Mouse (Mus musculus) layer of hippocampus, adult 2 months (tissue): Measurements from ENCODE around the gene Mafk. TPM values are rescaled to one million over a fixed set of nuclear protein-coding genes. Genes with fewer than 3 reads are reported as not detected.

ENCODE experiments used
- DNase-seq, 2 experiments: peaks; one replicate each; pipeline ENCODE4 v3.0.0; 2022; ENCODE audit warnings: low spot score in 2 of 2
- H3K27ac ChIP-seq: fragments of 200-600 bp; 2 replicates; pipeline ENCODE4 v1.8.1; 2022
- H3K4me3 ChIP-seq: fragments of 200-600 bp; 2 replicates; pipeline ENCODE4 v1.8.1; 2022; ENCODE audit warnings: mild to moderate bottlenecking
- CTCF ChIP-seq: fragments of 200-600 bp; conservative IDR thresholded peaks from 2 replicates; pipeline ENCODE4 v1.8.1; 2022; ENCODE audit warnings: antibody characterized with exemption, mild to moderate bottlenecking, moderate library complexity
- microRNA-seq, 2 experiments: library from miRNA; unstranded; fragments of <30 nt; microRNA quantifications; one replicate each; pipeline ENCODE4 v1.2.0; 2021
- total RNA-seq, 2 experiments: library from RNA; stranded (reverse); gene quantifications; 2 replicates each; pipeline ENCODE4 v1.2.3; 2021

Gene Mafk
- total RNA-seq, 2 experiments from 2014 or later: 9.2 to 9.9 TPM

DNA sequence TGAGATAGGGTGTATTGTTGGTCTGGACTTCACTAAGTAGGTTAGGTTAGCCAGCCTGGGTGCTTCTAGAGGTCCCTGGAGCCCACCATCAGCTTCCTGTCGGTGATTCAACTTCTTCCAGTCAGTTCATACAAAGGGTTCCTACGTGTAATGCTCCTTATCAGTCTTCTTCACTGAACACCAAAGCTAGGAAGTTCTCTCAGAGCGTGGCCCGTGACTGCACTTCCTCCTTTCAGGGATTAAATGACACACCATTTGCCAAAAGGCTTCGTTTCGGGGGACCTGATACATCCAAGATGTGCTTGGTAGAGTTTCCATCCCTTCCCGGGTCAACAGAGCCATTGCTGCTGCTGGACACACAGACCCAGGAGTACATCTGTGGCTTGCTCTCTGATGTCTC, 40.8 kb downstream of the Mafk start:
- Histone ChIP-seq H3K4me3 (no peak overlapping the region), H3K27ac (no peak overlapping the region)
- DNase-seq: no peak
- no peak for TF ChIP-seq CTCF

GRCm38 (mm10) chr5:139835706-139836105, 44.4 kb downstream of the Mafk start:
- no peak for TF ChIP-seq CTCF
- DNase-seq: peak in 1 of 2 experiments; percentile 31
- no peak overlapping the region for H3K27ac ChIP-seq
- H3K4me3 ChIP-seq: no peak overlapping the region

GRCm38 (mm10) chr5:139838476-139838892, 47.2 kb downstream of the Mafk start:
- no peak overlapping the region for H3K4me3 ChIP-seq
- DNase-seq: peak in 1 of 2 experiments; percentile 74
- TF ChIP-seq CTCF: peak; percentile 75
- no peak overlapping the region for H3K27ac ChIP-seq

DNA sequence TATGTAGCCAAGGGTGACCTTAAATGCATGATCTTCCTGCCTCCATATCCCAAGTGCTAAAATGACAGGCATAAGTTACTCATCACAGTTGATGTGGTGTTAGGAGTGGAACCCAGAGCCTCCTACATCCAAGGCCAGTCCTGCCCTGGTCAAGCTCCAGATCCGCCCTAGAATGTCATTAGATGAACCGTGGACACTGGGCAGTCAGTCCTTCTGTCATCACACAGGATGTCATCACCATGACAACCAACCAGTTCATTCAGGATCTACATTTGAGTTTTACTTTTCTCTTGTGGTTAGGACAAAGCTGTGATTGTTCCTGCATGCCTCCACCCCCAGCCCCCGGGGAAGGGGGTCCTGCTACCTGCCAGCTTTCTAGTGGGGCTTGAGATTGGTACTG, 47.8 kb downstream of the Mafk start:
- no peak overlapping the region for H3K27ac ChIP-seq
- TF ChIP-seq CTCF: no peak
- DNase-seq: no peak
- no peak overlapping the region for H3K4me3 ChIP-seq

GRCm38 (mm10) chr5:139849626-139850320, 58.5 kb downstream of the Mafk start:
- no peak overlapping the region for H3K4me3 ChIP-seq
- no peak for DNase-seq
- no peak for TF ChIP-seq CTCF
- H3K27ac ChIP-seq: no peak overlapping the region

Small RNAs within 50 kb of the gene (microRNA-seq; reads per million reads assigned to microRNA genes)
- 1.6 to 5.2 reads per million in 2 experiments for gene Mir7037

Other genes with a start within 250 kb of the Mafk start
- not detected for gene Uncx, start 248.0 kb upstream of the Mafk start, total RNA-seq
- gene Micall2, start 55.2 kb upstream of the Mafk start, total RNA-seq: 1 to 10 TPM; 1.4 to 1.6 TPM
- 100 to 1,000 TPM in 1 of 2 experiments, 10 to 100 TPM in 1; 94.7 to 103 TPM for gene Ints1, start 15.8 kb upstream of the Mafk start, total RNA-seq
- 1 to 10 TPM in 1 of 2 experiments, under 1 TPM in 1; 0.25 to 1.9 TPM for gene Tmem184a, start 28.4 kb downstream of the Mafk start, total RNA-seq
- not detected for gene Gm26938, start 34.9 kb downstream of the Mafk start, total RNA-seq
- gene Psmg3, start 35.4 kb downstream of the Mafk start, total RNA-seq: 10 to 100 TPM; 20.1 to 20.3 TPM
- 10 to 100 TPM; 27.0 to 29.1 TPM for gene Elfn1, start 116.4 kb downstream of the Mafk start, total RNA-seq